Mouse (Mus musculus) frontal cortex, postnatal 14 days (tissue): ENCODE measurements around the gene Me1.

Experiments
- DNase-seq, 2 experiments: peaks; one replicate each; pipeline ENCODE4 v3.0.0; 2022; ENCODE audit warnings: low spot score in 2 of 2

The Me1 gene

GRCm38 (mm10) chr9:86549637-86550162 lies 146.1 kb downstream of the Me1 start:
- no peak for DNase-seq

- no peak for DNase-seq
Measured at GRCm38 (mm10) chr9:86544559-86544958, 151.2 kb downstream of the Me1 start.

DNA sequence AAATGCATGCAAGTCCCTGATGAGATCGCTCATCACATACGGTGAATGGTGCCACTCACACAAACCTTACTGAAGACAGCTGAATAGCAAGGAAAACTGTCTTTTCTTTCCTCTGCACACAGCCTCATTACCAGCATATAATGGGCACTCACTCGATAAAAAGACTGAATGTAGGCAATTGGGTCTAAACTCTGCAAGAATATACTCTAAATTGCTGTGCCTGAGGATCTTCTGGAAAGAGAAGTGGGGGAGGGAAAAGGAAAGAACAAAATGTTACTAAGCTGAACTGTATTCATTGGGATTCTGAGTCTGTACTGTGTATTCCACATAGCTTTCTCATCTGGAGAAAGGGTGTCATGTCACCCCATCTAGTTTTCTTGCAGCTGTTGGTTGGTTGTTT lies 152.3 kb downstream of the Me1 start:
- no peak for DNase-seq

- DNase-seq: no peak
Measured at GRCm38 (mm10) chr9:86534071-86534470, 161.7 kb downstream of the Me1 start.
